Mouse (Mus musculus) kidney, embryonic 15.5 days (tissue): Measurements from ENCODE around the gene Sat2. TPM values are rescaled to one million over a fixed set of nuclear protein-coding genes. Genes with fewer than 3 reads are reported as not detected.

Experiments used
- ATAC-seq: fragments of 200-750 bp; cut with Nextera tagmentation; replicated peaks from 2 replicates; pipeline ENCODE4 v1.8.0; 2017; ENCODE audit warnings: moderate TSS enrichment; ENCODE audit not compliant: low FRiP score
- H3K27ac ChIP-seq: fragments of 300-500 bp; sonication (generic); 2 replicates; pipeline ENCODE4 v1.5.1; 2015; ENCODE audit warnings: mild to moderate bottlenecking, inconsistent platforms
- H3K27me3 ChIP-seq: fragments of 300-500 bp; sonication (generic); 2 replicates; pipeline ENCODE4 v1.6.1; 2015; ENCODE audit warnings: inconsistent platforms
- H3K36me3 ChIP-seq: fragments of 300-500 bp; sonication (generic); 2 replicates; pipeline ENCODE4 v1.6.1; 2015; ENCODE audit warnings: inconsistent platforms
- H3K4me1 ChIP-seq: fragments of 300-500 bp; sonication (generic); 2 replicates; pipeline ENCODE4 v1.6.1; 2015; ENCODE audit warnings: inconsistent platforms
- H3K4me2 ChIP-seq: fragments of 300-500 bp; sonication (generic); 2 replicates; pipeline ENCODE4 v1.6.1; 2015; ENCODE audit warnings: moderate library complexity, mild to moderate bottlenecking, inconsistent platforms
- H3K4me3 ChIP-seq: fragments of 300-500 bp; sonication (generic); replicated peaks from 2 replicates; pipeline ENCODE4 v1.5.1; 2015; ENCODE audit warnings: mild to moderate bottlenecking, inconsistent platforms
- H3K9ac ChIP-seq: fragments of 300-500 bp; sonication (generic); 2 replicates; pipeline ENCODE4 v1.6.1; 2015; ENCODE audit warnings: mild to moderate bottlenecking, inconsistent platforms
- H3K9me3 ChIP-seq: fragments of 300-500 bp; sonication (generic); replicated peaks from 2 replicates; pipeline ENCODE4 v1.6.1; 2016; ENCODE audit warnings: inconsistent platforms
- WGBS: fragments of 180-500 bp; shearing (Covaris S2); methylation state at CpG from one replicate; pipeline ENCODE4 v1.1.7; 2015; ENCODE audit warnings: mixed read lengths; 5-methylcytosine and 5-hydroxymethylcytosine counted together
- polyA plus RNA-seq: library from polyadenylated mRNA; unstranded; fragments of >200 nt; fragmentation: Nextera tagmentation; extraction: Ambion mirVana; gene quantifications from 2 replicates; pipeline ENCODE4 v1.2.1, GENCODE M21; 2015

Gene Sat2
- polyA plus RNA-seq: 17.8 and 23.1 TPM in 2 replicates

DNA sequence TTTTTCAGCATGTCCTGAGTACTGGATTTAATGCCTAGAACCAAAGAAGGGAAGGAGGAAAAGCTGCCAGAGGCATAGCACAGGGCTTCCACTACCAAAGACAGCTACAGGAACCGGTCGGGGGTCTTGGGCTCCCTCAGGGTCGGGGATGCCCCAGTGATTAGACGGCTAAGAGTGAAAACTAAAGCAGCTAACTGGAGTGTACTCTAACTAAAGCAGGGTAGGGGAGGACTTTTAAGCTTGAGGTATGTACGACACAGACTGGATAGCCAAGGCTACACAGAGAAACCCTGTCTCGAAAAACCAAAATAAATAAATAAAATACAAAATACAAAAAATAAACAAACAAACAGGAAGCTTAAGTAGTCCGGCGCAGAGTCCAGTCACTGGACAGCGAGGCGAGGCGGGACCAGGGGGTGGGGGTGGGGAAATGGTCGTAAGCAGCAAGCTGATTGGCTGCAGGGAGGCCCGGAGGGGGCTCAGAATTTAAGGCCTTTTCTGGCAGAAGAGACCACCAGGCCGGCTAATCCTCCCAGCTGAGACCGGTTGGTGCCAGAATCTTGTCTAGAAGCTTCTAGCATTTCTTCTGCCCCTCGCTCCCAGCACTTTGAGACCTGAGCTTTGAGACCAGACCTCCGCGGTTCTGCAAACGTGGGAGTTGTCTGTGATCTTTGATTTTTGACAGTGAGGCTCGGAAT lies at the start of gene Sat2:
TSS of gene Sat2 (plus strand) at position 454 of the 698 bp plus-strand sequence.
- ATAC-seq: peak; percentile 88
- H3K4me2 ChIP-seq: peak within 1 kb of the TSS; percentile 83

GRCm38 (mm10) chr11:69575220-69575619 lies 46.6 kb upstream of the Sat2 start:
- 55% methylated on average over 3 of the region's 3 CpGs for WGBS
- H3K9ac ChIP-seq: no peak overlapping the region
- no peak overlapping the region for H3K27ac ChIP-seq
- no peak overlapping the region for H3K4me3 ChIP-seq
- no peak overlapping the region for H3K4me2 ChIP-seq
- ATAC-seq: no peak
- no peaks in the 10 kb centered on the region for H3K9me3 ChIP-seq
- H3K4me1 ChIP-seq: peaks cover 30% of the 10 kb centered on the region
- no peaks in the 10 kb centered on the region for H3K27me3 ChIP-seq
- H3K36me3 ChIP-seq: peaks cover 59% of the 10 kb centered on the region

More for the DNA sequence above, at the start of gene Sat2:
- Histone ChIP-seq H3K9me3 (no peaks in the 10 kb centered on the region), H3K4me3 (peak within 1 kb of the TSS; percentile 65), H3K36me3 (no peaks in the 10 kb centered on the region), H3K27me3 (peaks cover 4% of the 10 kb centered on the region; the same call in 1 of the 2 replicates), H3K27ac (peak within 1 kb of the TSS; percentile 84), H3K9ac (peak within 1 kb of the TSS; percentile 72), H3K4me1 (peaks cover 9% of the 10 kb centered on the region)
- under 1% methylated on average over 20 of the region's 20 CpGs for WGBS

- ATAC-seq: no peak
- Histone ChIP-seq H3K4me2 (no peak overlapping the region), H3K9ac (no peak overlapping the region), H3K27me3 (no peaks in the 10 kb centered on the region), H3K9me3 (no peaks in the 10 kb centered on the region), H3K36me3 (peaks cover 48% of the 10 kb centered on the region), H3K4me3 (no peak overlapping the region), H3K4me1 (peaks cover 30% of the 10 kb centered on the region), H3K27ac (no peak overlapping the region)
- 73% methylated on average over 5 of the region's 5 CpGs for WGBS
Observed at GRCm38 (mm10) chr11:69576307-69576706, 45.5 kb upstream of the Sat2 start.

DNA sequence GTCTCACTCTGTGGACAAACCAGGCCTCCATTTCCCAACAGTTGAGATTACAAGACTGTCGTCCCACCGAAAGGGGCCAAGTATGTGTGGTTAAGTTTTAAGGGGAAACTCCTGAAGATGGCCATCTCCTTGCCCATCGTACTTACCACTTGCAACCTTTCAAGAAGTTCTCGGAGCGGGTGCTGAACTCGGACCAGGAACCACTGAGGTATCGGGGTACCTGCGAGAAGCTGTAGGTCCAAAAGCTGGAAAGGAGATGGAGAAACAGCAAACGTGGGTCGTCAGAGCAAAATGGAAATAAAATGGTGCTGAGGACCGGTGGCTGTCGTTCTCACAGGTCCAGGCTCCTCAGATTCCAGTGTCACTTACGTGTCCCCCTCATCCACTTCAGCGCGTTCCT lies 43.5 kb upstream of the Sat2 start:
- H3K27ac ChIP-seq: peak overlapping the region; percentile 83
- H3K9me3 ChIP-seq: no peaks in the 10 kb centered on the region
- H3K36me3 ChIP-seq: peaks cover 39% of the 10 kb centered on the region
- ATAC-seq: no peak
- peaks cover 46% of the 10 kb centered on the region for H3K4me1 ChIP-seq
- H3K27me3 ChIP-seq: no peaks in the 10 kb centered on the region
- H3K4me2 ChIP-seq: peak overlapping the region; percentile 86
- 10% methylated on average over 15 of the region's 15 CpGs for WGBS
- H3K4me3 ChIP-seq: peak overlapping the region; percentile 66
- H3K9ac ChIP-seq: peak overlapping the region; percentile 63

- Histone ChIP-seq H3K9me3 (no peaks in the 10 kb centered on the region), H3K4me2 (peak overlapping the region; percentile 86), H3K36me3 (peaks cover 33% of the 10 kb centered on the region), H3K27me3 (no peaks in the 10 kb centered on the region), H3K27ac (peak overlapping the region; percentile 97), H3K4me3 (peak overlapping the region; percentile 66), H3K9ac (peak overlapping the region; percentile 81), H3K4me1 (peaks cover 46% of the 10 kb centered on the region)
- WGBS: 2% methylated on average over 39 of the region's 39 CpGs
- ATAC-seq: peak; percentile 94
Observed at GRCm38 (mm10) chr11:69579128-69580017, 42.5 kb upstream of the Sat2 start.

DNA sequence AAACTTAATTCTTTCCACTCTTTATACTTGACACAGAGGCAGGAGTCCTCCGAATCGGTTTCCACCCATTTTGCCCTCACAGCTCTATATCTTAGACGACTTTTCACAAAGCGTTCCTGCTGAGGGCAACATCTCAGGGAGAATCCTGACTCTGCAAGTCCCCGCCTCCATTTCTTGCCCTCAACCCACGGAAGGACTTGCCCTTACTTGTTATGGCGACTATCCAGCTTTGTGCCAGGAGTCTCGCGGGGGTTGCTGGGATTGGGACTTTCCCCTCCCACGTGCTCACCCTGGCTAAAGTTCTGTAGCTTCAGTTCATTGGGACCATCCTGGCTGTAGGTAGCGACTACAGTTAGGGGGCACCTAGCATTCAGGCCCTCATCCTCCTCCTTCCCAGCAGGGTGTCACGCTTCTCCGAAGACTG lies 41.7 kb upstream of the Sat2 start, which contains the start of the genes Wrap53 and Trp53:
TSS of gene Wrap53 (minus strand) at position 165 of the 424 bp plus-strand sequence.
TSS of gene Trp53 (plus strand) at position 269 of the 424 bp plus-strand sequence.
- ATAC-seq: peak; percentile 71
- no peaks in the 10 kb centered on the region for H3K27me3 ChIP-seq
- under 1% methylated on average over 13 of the region's 13 CpGs for WGBS

DNA sequence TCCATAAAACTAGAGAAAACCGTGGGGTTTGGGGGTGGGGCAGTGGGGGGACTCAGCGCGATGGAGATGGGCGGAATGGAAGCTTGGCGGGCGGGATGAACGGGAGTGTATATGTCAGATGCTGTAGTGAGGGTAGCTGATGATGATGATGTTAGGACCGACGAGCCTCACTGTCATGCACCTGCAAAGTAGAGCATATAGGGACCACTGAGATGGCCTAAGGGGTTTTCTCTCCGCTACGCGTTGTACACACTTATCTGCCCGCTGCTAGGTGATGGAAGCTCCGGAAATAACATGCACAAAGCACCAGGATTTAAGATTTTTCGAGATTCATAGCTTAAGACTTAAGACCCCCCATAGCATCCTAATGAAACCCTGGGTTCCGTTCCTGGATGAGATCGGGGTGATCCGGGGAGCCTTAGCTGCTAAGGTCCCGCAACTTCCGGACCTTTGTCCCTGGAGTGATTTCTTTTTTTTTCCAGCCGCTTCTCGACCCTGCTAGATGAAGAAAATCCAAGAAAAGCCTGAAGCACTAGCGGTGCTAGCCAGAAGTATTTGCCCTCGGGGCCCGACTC lies 41.2 kb upstream of the Sat2 start:
- Histone ChIP-seq H3K4me2 (peak overlapping the region; percentile 86), H3K9me3 (no peaks in the 10 kb centered on the region), H3K9ac (peak overlapping the region; percentile 81), H3K4me3 (peak overlapping the region; percentile 66), H3K27me3 (no peaks in the 10 kb centered on the region), H3K4me1 (peaks cover 42% of the 10 kb centered on the region), H3K36me3 (peaks cover 29% of the 10 kb centered on the region), H3K27ac (peak overlapping the region; percentile 97)
- 0 out of 2 replicates have a peak, but pooled peaks have one; percentile 0 for ATAC-seq
- under 1% methylated on average over 25 of the region's 25 CpGs for WGBS

More for the DNA sequence above, 41.7 kb upstream of the Sat2 start, which contains the start of the genes Wrap53 and Trp53:
- H3K4me1 ChIP-seq: peaks cover 43% of the 10 kb centered on the region
- no peaks in the 10 kb centered on the region for H3K9me3 ChIP-seq
- H3K27ac ChIP-seq: peak within 1 kb of the TSS; percentile 97
- peak within 1 kb of the TSS; percentile 66 for H3K4me3 ChIP-seq
- peaks cover 30% of the 10 kb centered on the region for H3K36me3 ChIP-seq
- peak within 1 kb of the TSS; percentile 81 for H3K9ac ChIP-seq
- H3K4me2 ChIP-seq: peak within 1 kb of the TSS; percentile 86

DNA sequence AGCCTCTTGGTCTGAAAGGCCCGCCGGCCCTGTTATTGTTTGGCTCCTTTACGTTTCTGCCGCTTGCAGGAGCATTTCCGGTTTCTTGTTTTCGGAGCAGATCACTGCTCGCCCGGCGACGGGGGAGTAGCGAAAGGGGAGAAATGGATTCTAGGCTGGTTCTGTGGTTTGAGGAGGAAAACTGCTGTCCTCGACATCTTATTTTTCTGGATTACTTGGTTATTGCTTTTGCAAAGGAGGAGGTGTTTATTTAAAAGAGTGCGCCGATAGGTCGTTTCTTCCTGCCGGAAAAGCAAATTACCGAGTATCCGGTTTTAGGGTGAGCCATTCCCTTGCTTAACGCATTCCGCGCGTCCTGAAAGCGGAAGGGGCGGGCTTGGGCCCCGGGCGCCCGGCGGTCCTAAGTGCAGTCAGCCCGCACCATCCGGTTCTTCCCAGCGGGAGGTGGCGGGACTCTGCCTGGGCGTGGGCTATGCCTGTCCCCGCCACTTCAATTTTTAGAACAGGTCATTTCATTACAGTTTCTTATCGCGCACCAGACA lies 40.6 kb upstream of the Sat2 start:
- peaks cover 42% of the 10 kb centered on the region for H3K4me1 ChIP-seq
- H3K36me3 ChIP-seq: peaks cover 26% of the 10 kb centered on the region
- peak overlapping the region; percentile 81 for H3K9ac ChIP-seq
- H3K4me3 ChIP-seq: peak overlapping the region; percentile 66
- peak overlapping the region; percentile 97 for H3K27ac ChIP-seq
- 0% methylated on average over 36 of the region's 36 CpGs for WGBS
- no peaks in the 10 kb centered on the region for H3K9me3 ChIP-seq
- H3K27me3 ChIP-seq: no peaks in the 10 kb centered on the region
- H3K4me2 ChIP-seq: peak overlapping the region; percentile 86
- peak; percentile 86 for ATAC-seq

- H3K9me3 ChIP-seq: no peaks in the 10 kb centered on the region
- ATAC-seq: no peak
- peak overlapping the region; percentile 97 for H3K27ac ChIP-seq
- H3K9ac ChIP-seq: peak overlapping the region; percentile 81
- H3K27me3 ChIP-seq: no peaks in the 10 kb centered on the region
- H3K4me2 ChIP-seq: peak overlapping the region; percentile 86
- under 1% methylated on average over 8 of the region's 8 CpGs for WGBS
- peaks cover 31% of the 10 kb centered on the region for H3K36me3 ChIP-seq
- H3K4me3 ChIP-seq: peak overlapping the region; percentile 66
- peaks cover 41% of the 10 kb centered on the region for H3K4me1 ChIP-seq
Observed at GRCm38 (mm10) chr11:69581814-69582213, 40.0 kb upstream of the Sat2 start.

DNA sequence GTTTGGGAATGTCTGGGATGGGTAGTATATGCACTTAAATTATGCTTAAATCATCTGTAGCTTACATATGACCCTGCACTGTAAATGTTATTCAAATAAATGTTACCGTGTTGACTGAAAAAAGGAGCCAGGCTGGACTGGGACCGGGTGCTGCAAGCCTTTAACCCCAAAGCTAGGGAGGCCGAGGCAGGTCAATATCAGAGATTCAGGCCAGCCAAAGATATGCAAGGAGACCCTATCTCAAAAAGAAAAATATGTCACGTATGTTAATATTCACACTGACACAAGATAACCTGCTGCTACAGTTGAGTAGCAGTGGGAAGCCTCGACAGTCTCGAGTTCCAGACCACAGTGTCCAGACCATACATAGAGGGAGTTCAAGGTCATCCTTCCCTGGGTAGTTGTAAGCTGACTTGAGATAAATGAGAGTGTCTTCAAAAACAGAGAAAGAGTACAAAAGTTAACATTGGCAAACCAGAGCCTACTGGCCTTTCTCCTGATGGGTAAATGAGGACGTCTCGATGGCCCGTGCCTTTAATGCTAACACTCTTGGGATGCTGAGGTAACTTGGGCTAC lies 39.5 kb upstream of the Sat2 start:
- H3K4me2 ChIP-seq: peak overlapping the region; percentile 86
- H3K4me1 ChIP-seq: peaks cover 36% of the 10 kb centered on the region
- H3K27ac ChIP-seq: peak overlapping the region; percentile 97
- H3K9ac ChIP-seq: peak overlapping the region; percentile 81
- H3K36me3 ChIP-seq: peaks cover 31% of the 10 kb centered on the region
- no peaks in the 10 kb centered on the region for H3K9me3 ChIP-seq
- no peak for ATAC-seq
- WGBS: 63% methylated on average over 9 of the region's 9 CpGs
- no peaks in the 10 kb centered on the region for H3K27me3 ChIP-seq
- H3K4me3 ChIP-seq: peak overlapping the region; percentile 66

- Histone ChIP-seq H3K9me3 (no peaks in the 10 kb centered on the region), H3K4me2 (no peak overlapping the region), H3K4me1 (peaks cover 23% of the 10 kb centered on the region), H3K27me3 (no peaks in the 10 kb centered on the region), H3K27ac (no peak overlapping the region), H3K9ac (no peak overlapping the region), H3K36me3 (peaks cover 47% of the 10 kb centered on the region), H3K4me3 (no peak overlapping the region)
- no peak for ATAC-seq
- 76% methylated on average over 7 of the region's 7 CpGs for WGBS
Observed at GRCm38 (mm10) chr11:69584008-69584407, 37.8 kb upstream of the Sat2 start.
